Mouse (Mus musculus) embryonic facial prominence, embryonic 13.5 days (tissue): Measurements from ENCODE around the gene Sertm1. TPM values are rescaled to one million over a fixed set of nuclear protein-coding genes. Genes with fewer than 3 reads are reported as not detected.

Experiments
- ATAC-seq: fragments of 200-750 bp; cut with Nextera tagmentation; 2 replicates; pipeline ENCODE4 v1.8.0; 2017; ENCODE audit warnings: low read depth; ENCODE audit not compliant: insufficient number of reproducible peaks, insufficient read depth, low FRiP score, low TSS enrichment
- H3K27ac ChIP-seq: fragments of 300-500 bp; sonication (generic); 2 replicates; pipeline ENCODE4 v1.5.1; 2015; ENCODE audit warnings: moderate library complexity, mild to moderate bottlenecking, inconsistent platforms
- H3K27me3 ChIP-seq: fragments of 300-500 bp; sonication (generic); 2 replicates; pipeline ENCODE4 v1.6.1; 2015; ENCODE audit warnings: mild to moderate bottlenecking, inconsistent platforms
- H3K36me3 ChIP-seq: fragments of 300-500 bp; sonication (generic); 2 replicates; pipeline ENCODE4 v1.6.1; 2015; ENCODE audit warnings: mild to moderate bottlenecking, inconsistent platforms
- H3K4me1 ChIP-seq: fragments of 300-500 bp; sonication (generic); 2 replicates; pipeline ENCODE4 v1.6.1; 2015; ENCODE audit warnings: inconsistent platforms
- H3K4me2 ChIP-seq: fragments of 300-500 bp; sonication (generic); 2 replicates; pipeline ENCODE4 v1.6.1; 2015; ENCODE audit warnings: moderate library complexity, mild to moderate bottlenecking, inconsistent platforms
- H3K4me3 ChIP-seq: fragments of 300-500 bp; sonication (generic); 2 replicates; pipeline ENCODE4 v1.5.1; 2015; ENCODE audit warnings: mild to moderate bottlenecking, inconsistent platforms
- H3K9ac ChIP-seq: fragments of 300-500 bp; sonication (generic); 2 replicates; pipeline ENCODE4 v1.6.1; 2015; ENCODE audit warnings: mild to moderate bottlenecking, inconsistent platforms
- H3K9me3 ChIP-seq: fragments of 300-500 bp; sonication (generic); 2 replicates; pipeline ENCODE4 v1.6.1; 2016; ENCODE audit warnings: inconsistent platforms
- WGBS: fragments of 180-500 bp; shearing (Covaris S2); methylation state at CpG from one replicate; pipeline ENCODE4 v1.1.7; 2015; ENCODE audit warnings: mixed read lengths; 5-methylcytosine and 5-hydroxymethylcytosine counted together
- polyA plus RNA-seq: library from polyadenylated mRNA; unstranded; fragments of >200 nt; fragmentation: Nextera tagmentation; extraction: Ambion mirVana; gene quantifications from 2 replicates; pipeline ENCODE4 v1.2.1, GENCODE M21; 2015

Gene Sertm1
- 0.08 TPM in 1 of 2 replicates, not detected in the other for polyA plus RNA-seq

DNA sequence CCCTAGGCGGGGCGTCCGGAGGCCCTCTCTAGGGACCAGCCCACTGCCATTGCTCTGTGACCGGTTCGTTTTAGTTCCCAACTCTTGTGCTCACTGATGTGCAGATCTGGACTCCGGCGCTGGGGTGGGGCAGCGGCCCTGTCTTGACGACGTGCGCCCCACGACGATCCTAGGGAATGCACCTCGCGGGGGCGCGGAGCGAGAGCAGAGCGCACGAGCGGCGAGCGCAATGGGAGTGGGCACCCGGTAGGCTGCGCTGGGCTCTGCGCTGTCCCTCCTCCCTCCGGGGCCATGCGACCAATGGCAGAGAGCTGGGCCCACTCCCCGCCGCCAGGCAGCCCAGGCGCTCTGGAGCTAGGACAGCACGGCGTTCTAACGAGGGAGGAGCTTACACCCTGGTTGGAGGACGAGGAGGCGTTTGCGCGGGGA is at the start of gene Sertm1:
Gene Sertm1, minus strand, starts transcription at position 245 of the 429 bp plus-strand sequence.
- peak; percentile 93 for ATAC-seq
- H3K4me1 ChIP-seq: peaks cover 16% of the 10 kb centered on the region
- H3K9ac ChIP-seq: peak within 1 kb of the TSS; percentile 66
- no peak within 1 kb of the TSS for H3K27ac ChIP-seq
- WGBS: under 1% methylated on average over 36 of the region's 38 CpGs
- H3K4me2 ChIP-seq: peak within 1 kb of the TSS; percentile 91
- H3K27me3 ChIP-seq: peaks cover 63% of the 10 kb centered on the region
- H3K4me3 ChIP-seq: peak within 1 kb of the TSS; percentile 53
- H3K9me3 ChIP-seq: no peaks in the 10 kb centered on the region
- no peaks in the 10 kb centered on the region for H3K36me3 ChIP-seq

DNA sequence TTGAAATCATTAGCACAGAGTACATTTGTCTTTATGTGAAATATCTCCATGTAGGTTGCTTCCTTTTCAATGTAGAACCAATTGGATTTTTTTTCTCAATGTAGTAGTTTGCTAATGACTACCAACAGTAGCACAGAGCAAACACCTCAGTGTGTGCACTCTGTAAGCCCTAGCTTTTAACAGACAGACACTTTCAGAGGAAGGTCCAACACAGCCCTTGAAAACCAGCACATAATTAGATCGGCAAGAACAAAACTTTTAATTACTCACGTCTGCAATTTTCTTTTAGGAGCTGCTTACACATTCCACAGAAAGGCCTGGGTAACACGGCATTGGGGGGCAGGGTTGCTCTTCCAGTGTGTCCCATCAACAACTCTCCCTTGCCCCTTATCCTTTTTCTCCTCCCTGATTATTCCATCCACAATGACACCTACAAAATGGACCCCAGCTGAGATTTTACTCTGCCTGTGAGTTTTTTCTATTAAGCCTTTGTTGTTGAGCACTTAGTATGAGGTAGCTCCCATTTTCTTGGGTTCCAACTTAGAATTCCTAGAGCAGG is 49.3 kb upstream of the Sertm1 start:
- WGBS: 49% methylated on average over 3 of the region's 3 CpGs
- no peak for ATAC-seq
- no peaks in the 10 kb centered on the region for H3K27me3 ChIP-seq
- H3K9ac ChIP-seq: no peak overlapping the region
- no peaks in the 10 kb centered on the region for H3K36me3 ChIP-seq
- H3K9me3 ChIP-seq: no peaks in the 10 kb centered on the region
- no peak overlapping the region for H3K4me3 ChIP-seq
- no peak overlapping the region for H3K27ac ChIP-seq
- H3K4me2 ChIP-seq: no peak overlapping the region
- H3K4me1 ChIP-seq: peaks cover 9% of the 10 kb centered on the region

- Histone ChIP-seq H3K27ac (no peak overlapping the region), H3K27me3 (no peaks in the 10 kb centered on the region), H3K36me3 (no peaks in the 10 kb centered on the region), H3K4me2 (no peak overlapping the region), H3K9me3 (no peaks in the 10 kb centered on the region), H3K9ac (no peak overlapping the region), H3K4me3 (no peak overlapping the region), H3K4me1 (no peaks in the 10 kb centered on the region)
- ATAC-seq: no peak
- WGBS: 69% methylated on average over 6 of the region's 6 CpGs
Observed at GRCm38 (mm10) chr3:54943067-54943810, 27.6 kb upstream of the Sertm1 start.

DNA sequence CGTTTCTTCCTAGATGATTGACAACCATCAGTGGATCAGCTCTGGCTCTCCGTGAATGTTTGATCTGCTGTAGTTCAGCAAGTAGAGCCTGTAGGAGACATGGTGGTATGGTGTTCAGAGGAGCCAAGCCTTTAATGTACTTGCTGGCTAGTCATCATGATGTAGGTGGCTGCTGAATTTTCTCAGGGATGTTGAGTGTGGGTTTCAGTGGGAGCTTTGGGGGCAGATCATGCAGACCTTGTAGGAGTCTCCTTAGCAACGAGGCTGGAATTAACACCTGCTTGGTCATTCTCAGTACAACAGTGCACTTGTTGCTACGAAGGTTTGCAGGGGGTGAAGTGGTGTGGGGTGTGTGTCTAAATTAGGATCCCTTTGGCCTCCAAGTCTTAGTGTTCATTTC is 18.8 kb upstream of the Sertm1 start:
- ATAC-seq: no peak
- H3K9me3 ChIP-seq: no peaks in the 10 kb centered on the region
- 76% methylated on average over 4 of the region's 4 CpGs for WGBS
- H3K27ac ChIP-seq: no peak overlapping the region
- H3K4me2 ChIP-seq: no peak overlapping the region
- H3K9ac ChIP-seq: no peak overlapping the region
- no peaks in the 10 kb centered on the region for H3K36me3 ChIP-seq
- no peaks in the 10 kb centered on the region for H3K4me1 ChIP-seq
- H3K4me3 ChIP-seq: no peak overlapping the region
- no peaks in the 10 kb centered on the region for H3K27me3 ChIP-seq

- Histone ChIP-seq H3K4me2 (no peak overlapping the region), H3K9ac (no peak overlapping the region), H3K9me3 (no peaks in the 10 kb centered on the region), H3K36me3 (no peaks in the 10 kb centered on the region), H3K27ac (no peak overlapping the region), H3K4me3 (no peak overlapping the region), H3K4me1 (no peaks in the 10 kb centered on the region), H3K27me3 (no peaks in the 10 kb centered on the region)
- no peak for ATAC-seq
- 84% methylated on average over 4 of the region's 4 CpGs for WGBS
Observed at GRCm38 (mm10) chr3:54932599-54932998, 16.9 kb upstream of the Sertm1 start.

DNA sequence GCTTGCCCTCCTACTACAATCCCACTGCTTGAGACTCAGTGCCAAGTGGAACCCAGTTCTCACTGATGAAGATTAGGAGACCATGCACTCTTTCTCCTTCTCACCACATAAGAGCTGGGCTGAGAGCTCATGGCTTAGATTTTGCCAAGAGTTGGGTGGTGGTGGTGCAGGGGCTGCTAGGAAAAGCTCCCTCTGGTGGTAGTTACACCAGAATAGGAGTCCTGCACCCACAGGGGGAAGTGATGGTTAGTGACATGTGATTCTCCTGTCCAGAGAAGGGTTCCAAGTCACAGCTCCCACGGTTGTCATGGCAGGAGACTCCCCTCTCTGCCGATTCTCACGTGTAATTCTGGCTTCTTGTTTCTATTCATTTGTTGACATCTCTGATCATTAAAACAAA is 4.7 kb upstream of the Sertm1 start:
- WGBS: 78% methylated on average over 3 of the region's 3 CpGs
- H3K27ac ChIP-seq: no peak overlapping the region

GRCm38 (mm10) chr3:54914845-54915642 is 643 bp downstream of the Sertm1 start:
- H3K27me3 ChIP-seq: peaks cover 63% of the 10 kb centered on the region
- 2% methylated on average over 31 of the region's 31 CpGs for WGBS
- H3K9ac ChIP-seq: peak overlapping the region; percentile 66

More for the DNA sequence above, 4.7 kb upstream of the Sertm1 start:
- no peaks in the 10 kb centered on the region for H3K9me3 ChIP-seq
- ATAC-seq: no peak
- H3K27me3 ChIP-seq: peaks cover 29% of the 10 kb centered on the region
- no peak overlapping the region for H3K4me3 ChIP-seq
- H3K4me2 ChIP-seq: no peak overlapping the region
- H3K36me3 ChIP-seq: no peaks in the 10 kb centered on the region
- peaks cover 9% of the 10 kb centered on the region for H3K4me1 ChIP-seq
- no peak overlapping the region for H3K9ac ChIP-seq

DNA sequence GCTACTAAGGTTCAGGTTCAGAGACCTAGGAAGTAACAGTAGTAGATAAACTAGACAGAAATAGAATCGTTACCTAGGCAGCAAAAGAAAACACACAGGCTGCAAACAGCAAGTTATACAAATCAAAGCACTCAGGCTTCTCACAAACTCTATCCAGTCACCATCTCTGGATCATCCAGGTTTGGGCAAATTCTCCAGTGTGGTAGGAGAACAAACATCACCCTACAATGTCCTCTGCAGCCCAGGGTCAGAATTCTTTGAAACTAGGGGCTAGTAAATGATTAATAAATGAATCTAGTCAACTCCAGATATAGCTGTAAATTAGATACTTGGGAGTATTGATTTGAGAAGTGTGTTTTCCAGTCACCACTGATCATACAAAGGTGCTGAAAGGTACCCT is 6.8 kb downstream of the Sertm1 start:
- 82% methylated on average over 1 of the region's 1 CpGs for WGBS

More at GRCm38 (mm10) chr3:54914845-54915642, 643 bp downstream of the Sertm1 start:
- Histone ChIP-seq H3K9me3 (no peaks in the 10 kb centered on the region), H3K4me3 (peak overlapping the region; percentile 53), H3K4me1 (peaks cover 16% of the 10 kb centered on the region), H3K4me2 (peak overlapping the region; percentile 91), H3K36me3 (no peaks in the 10 kb centered on the region), H3K27ac (no peak overlapping the region)
- no peak for ATAC-seq

DNA sequence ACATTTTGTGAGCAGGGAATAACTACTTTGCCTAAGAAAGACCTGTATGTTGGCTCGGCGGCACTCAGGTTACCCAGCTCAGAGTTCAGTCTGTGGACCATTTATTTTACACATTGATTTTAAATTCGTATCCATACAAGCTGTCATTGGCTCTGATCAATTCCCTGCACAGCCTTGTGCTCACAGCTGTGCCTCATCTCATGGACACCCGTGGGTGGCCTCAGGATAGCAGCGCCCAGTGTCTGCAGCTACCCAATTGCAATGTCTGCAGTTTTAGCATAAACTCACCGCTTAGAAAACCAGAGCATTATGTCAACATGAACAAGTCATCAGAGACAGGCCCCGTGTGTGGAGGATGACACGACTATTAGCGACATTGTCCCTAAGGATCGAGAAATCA is 17.7 kb downstream of the Sertm1 start:
- ATAC-seq: no peak
- H3K9me3 ChIP-seq: no peaks in the 10 kb centered on the region
- H3K27ac ChIP-seq: no peak overlapping the region
- no peak overlapping the region for H3K9ac ChIP-seq
- no peaks in the 10 kb centered on the region for H3K36me3 ChIP-seq
- no peaks in the 10 kb centered on the region for H3K27me3 ChIP-seq
- no peak overlapping the region for H3K4me3 ChIP-seq
- H3K4me1 ChIP-seq: no peaks in the 10 kb centered on the region
- no peak overlapping the region for H3K4me2 ChIP-seq
- 89% methylated on average over 10 of the region's 10 CpGs for WGBS

More for the DNA sequence above, 6.8 kb downstream of the Sertm1 start:
- Histone ChIP-seq H3K9me3 (no peaks in the 10 kb centered on the region), H3K4me2 (no peak overlapping the region), H3K9ac (no peak overlapping the region), H3K4me1 (no peaks in the 10 kb centered on the region), H3K27me3 (peaks cover 19% of the 10 kb centered on the region), H3K36me3 (no peaks in the 10 kb centered on the region), H3K4me3 (no peak overlapping the region), H3K27ac (no peak overlapping the region)
- ATAC-seq: no peak

GRCm38 (mm10) chr3:54894891-54895290 is 20.8 kb downstream of the Sertm1 start:
- H3K4me1 ChIP-seq: no peaks in the 10 kb centered on the region
- WGBS: 81% methylated on average over 1 of the region's 1 CpGs
- no peak overlapping the region for H3K9ac ChIP-seq
- no peaks in the 10 kb centered on the region for H3K9me3 ChIP-seq
- H3K27me3 ChIP-seq: no peaks in the 10 kb centered on the region
- H3K27ac ChIP-seq: no peak overlapping the region
- no peak overlapping the region for H3K4me3 ChIP-seq
- ATAC-seq: no peak
- no peaks in the 10 kb centered on the region for H3K36me3 ChIP-seq
- no peak overlapping the region for H3K4me2 ChIP-seq

DNA sequence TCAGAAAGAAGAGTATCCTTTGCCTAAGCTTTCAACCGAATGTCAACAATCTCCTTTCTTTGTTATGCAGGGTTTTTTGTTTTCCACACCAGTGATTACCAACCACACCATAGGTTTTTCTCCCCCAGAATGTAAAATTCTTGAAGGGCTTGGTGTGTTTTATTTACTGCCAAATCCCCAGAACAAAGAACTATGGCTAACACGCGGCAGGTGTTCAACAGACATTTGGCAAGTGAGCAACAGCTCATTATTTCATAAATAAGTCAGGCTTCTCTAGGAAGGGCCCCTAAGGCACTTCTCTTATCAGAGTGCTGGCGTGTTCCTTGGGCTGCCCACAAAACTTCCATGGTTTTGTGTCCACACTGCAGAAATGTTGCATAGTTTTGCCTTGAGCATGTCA is 23.5 kb downstream of the Sertm1 start:
- no peak overlapping the region for H3K27ac ChIP-seq
- WGBS: 52% methylated on average over 4 of the region's 4 CpGs
- H3K36me3 ChIP-seq: no peaks in the 10 kb centered on the region
- H3K9me3 ChIP-seq: no peaks in the 10 kb centered on the region
- H3K9ac ChIP-seq: no peak overlapping the region
- no peaks in the 10 kb centered on the region for H3K27me3 ChIP-seq
- H3K4me1 ChIP-seq: no peaks in the 10 kb centered on the region
- ATAC-seq: no peak
- no peak overlapping the region for H3K4me3 ChIP-seq
- no peak overlapping the region for H3K4me2 ChIP-seq
